Mouse (Mus musculus) duodenum, adult 2 months (tissue): ENCODE results near the gene Ano1. TPM values are rescaled to one million over a fixed set of nuclear protein-coding genes. Genes with fewer than 3 reads are reported as not detected.

Source experiments
- polyA plus RNA-seq: library from polyadenylated mRNA; depleted of rRNA; stranded (reverse); fragments of >200 nt; gene quantifications from 2 replicates; pipeline ENCODE4 v1.2.3, GENCODE M21; 2012; ENCODE audit warnings: low replicate concordance; rRNA removed

Ano1 gene
- 4.2 and 32.4 TPM in 2 replicates for polyA plus RNA-seq

GRCm38 (mm10) chr7:144751833-144752232, at the start of gene Ano1:
Ano1 (minus strand) TSS chr7:144751974.

DNA sequence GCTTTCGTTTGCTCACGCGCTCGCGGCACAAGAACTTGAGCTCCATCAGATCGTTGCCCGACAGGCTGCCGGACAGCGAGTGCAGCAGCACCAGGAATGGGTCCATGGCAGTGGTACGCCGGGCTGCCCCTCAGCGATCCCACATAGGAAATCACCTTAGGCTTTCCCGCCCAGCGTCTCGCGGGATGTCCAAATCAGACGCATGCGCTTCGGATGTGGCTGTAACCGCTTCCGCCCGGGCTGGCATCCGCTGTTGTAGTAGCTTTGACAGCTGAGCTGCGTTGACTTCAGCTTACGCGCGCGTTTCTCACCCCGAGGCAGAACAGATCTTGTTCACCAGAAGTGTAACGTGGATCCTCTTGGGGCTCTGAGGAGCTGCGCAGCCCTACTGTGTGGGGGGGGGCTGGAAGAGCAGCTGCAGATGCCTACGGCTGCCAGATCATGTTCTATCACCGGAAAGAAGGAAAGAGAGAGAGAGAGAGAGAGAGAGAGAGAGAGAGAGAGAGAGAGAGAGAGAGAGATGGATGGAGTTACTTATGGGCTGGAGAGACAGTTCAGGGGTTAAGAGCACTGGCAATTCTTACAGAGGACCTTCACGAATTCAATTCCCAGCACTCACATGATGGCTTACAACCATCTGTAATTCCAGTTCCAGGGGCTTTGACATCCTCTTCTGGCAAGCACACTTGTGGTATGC, 169.3 kb downstream of the Ano1 start, which contains the start of gene Fadd:
Gene Fadd, minus strand, starts transcription at position 180 of the 697 bp plus-strand sequence.

DNA sequence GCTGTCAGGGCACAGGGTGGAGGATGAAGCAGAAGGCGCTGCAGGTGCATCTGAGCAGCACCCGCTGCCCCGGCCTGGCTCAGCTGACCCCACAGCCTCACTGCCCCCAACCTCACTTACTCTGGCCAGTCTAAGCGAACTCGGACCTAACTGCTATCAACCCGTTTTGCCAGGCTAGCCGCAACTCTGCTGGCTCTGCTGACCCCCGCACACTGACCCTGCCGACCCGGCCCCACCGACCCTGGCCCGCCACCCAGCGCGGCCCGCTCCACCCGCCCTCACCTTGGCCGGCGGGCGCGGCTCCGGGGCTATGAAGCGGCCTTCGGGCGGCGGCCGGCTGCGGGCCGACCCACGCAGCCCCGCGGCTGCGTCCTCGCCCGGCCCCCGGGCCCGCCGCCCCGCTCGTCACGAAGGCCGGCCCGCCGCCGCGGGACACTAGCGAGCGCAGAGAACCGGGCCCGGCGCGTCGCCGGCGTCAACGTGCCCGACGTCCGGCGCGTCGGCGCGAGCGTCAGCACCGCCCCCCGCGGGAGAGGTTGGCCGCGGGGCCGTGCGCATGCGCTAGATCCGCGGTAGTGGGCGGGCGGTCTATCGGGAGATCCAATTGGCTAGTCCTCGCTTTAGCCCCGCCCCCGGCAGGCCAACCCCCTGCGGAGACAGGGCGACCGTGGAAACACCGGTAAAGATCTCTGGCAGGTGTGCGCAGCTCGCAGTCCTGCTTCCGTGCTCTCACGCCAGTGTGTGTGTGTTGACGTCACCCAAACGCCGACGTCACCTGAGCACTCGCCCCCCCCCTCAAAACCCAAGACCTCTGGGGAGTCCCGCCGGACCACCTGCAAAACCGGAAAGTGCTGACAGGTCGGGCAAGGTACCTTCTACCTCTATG, 198.3 kb downstream of the Ano1 start, which contains the start of gene Ppfia1:
Gene Ppfia1, minus strand, starts transcription at position 493 of the 886 bp plus-strand sequence.

Other genes starting within 250 kb of the Ano1 start
- 16.2 and 29.7 TPM in 2 replicates for gene Ppfia1, start 198.2 kb downstream of the Ano1 start, polyA plus RNA-seq
- gene Fadd, start 169.5 kb downstream of the Ano1 start, polyA plus RNA-seq = 10.7 and 12.6 TPM in 2 replicates
- gene Fgf3, start 86.1 kb upstream of the Ano1 start, polyA plus RNA-seq = not detected in 2 replicates
- gene Fgf4, start 95.4 kb upstream of the Ano1 start, polyA plus RNA-seq = 0.05 and 0.15 TPM in 2 replicates
- not detected in 2 replicates for gene Fgf15, start 144.6 kb upstream of the Ano1 start, polyA plus RNA-seq
- gene LTO1, start 163.1 kb upstream of the Ano1 start, polyA plus RNA-seq = 7.8 and 7.9 TPM in 2 replicates
- 21.2 and 34.4 TPM in 2 replicates for gene Ccnd1, start 188.0 kb upstream of the Ano1 start, polyA plus RNA-seq